Mouse (Mus musculus) thymus, adult 2 months (tissue): Measurements from ENCODE around the gene Prkce.

Source experiments
- CTCF ChIP-seq: fragments of 200-500 bp; IDR thresholded peaks from 2 replicates; pipeline ENCODE4 v1.5.1; 2012; ENCODE audit warnings: mild to moderate bottlenecking, control low read depth, low read length, moderate library complexity, borderline replicate concordance; ENCODE audit not compliant: control insufficient read depth, poor library complexity, insufficient read depth; ENCODE audit errors: extremely low read depth
- POLR2A ChIP-seq: fragments of 200-500 bp; IDR thresholded peaks from 2 replicates; pipeline ENCODE4 v1.6.1; 2012; ENCODE audit warnings: mild to moderate bottlenecking, low read length, control low read depth, moderate library complexity; ENCODE audit not compliant: control insufficient read depth, poor library complexity, insufficient read depth; ENCODE audit errors: extremely low read depth

GRCm38 (mm10) chr17:86533549-86533851 is 365.9 kb downstream of the Prkce start:
- TF ChIP-seq CTCF (no peak), POLR2A (no peak)
